Mouse (Mus musculus) embryonic fibroblast, embryonic 13.5 days (primary cell): ENCODE measurements around the gene Sdc4.

Experiments
- CTCF ChIP-seq: IDR thresholded peaks from 2 replicates; pipeline ENCODE4 v1.5.1; 2011; ENCODE audit warnings: mild to moderate bottlenecking, control low read depth, low read length, moderate library complexity, borderline replicate concordance; ENCODE audit not compliant: insufficient read depth
- POLR2A ChIP-seq: IDR thresholded peaks from 2 replicates; pipeline ENCODE4 v1.6.1; 2011; ENCODE audit warnings: low read depth, mild to moderate bottlenecking, control low read depth, low read length, moderate library complexity

- 0 out of 2 replicates have a peak, but pooled peaks have one; percentile 8 for TF ChIP-seq POLR2A
- TF ChIP-seq CTCF = no peak
Observed at GRCm38 (mm10) chr2:164438257-164438656, 5.4 kb downstream of the Sdc4 start.
